Mouse (Mus musculus) hindbrain, postnatal 0 days (tissue): Measurements from ENCODE around the gene Rims4. TPM values are rescaled to one million over a fixed set of nuclear protein-coding genes. Genes with fewer than 3 reads are reported as not detected.

Source experiments
- ATAC-seq: fragments of 200-750 bp; cut with Nextera tagmentation; 2 replicates; pipeline ENCODE4 v1.8.0; 2017; ENCODE audit warnings: mild to moderate bottlenecking, moderate TSS enrichment, moderate library complexity
- DNase-seq: peaks from one replicate; pipeline ENCODE4 v3.0.0-alpha.2; 2015; ENCODE audit warnings: low spot score
- H3K27ac ChIP-seq: fragments of 300-500 bp; sonication (generic); 2 replicates; pipeline ENCODE4 v1.5.1; 2014; ENCODE audit warnings: mild to moderate bottlenecking
- H3K27me3 ChIP-seq: fragments of 300-500 bp; sonication (generic); 2 replicates; pipeline ENCODE4 v1.6.1; 2014; ENCODE audit warnings: low read length, mixed read lengths; ENCODE audit not compliant: insufficient read depth
- H3K36me3 ChIP-seq: fragments of 300-500 bp; sonication (generic); 2 replicates; pipeline ENCODE4 v1.6.1; 2014; ENCODE audit warnings: low read length, mixed read lengths; ENCODE audit not compliant: insufficient read depth
- H3K4me1 ChIP-seq: fragments of 300-500 bp; sonication (generic); 2 replicates; pipeline ENCODE4 v1.6.1; 2014; ENCODE audit warnings: antibody characterized with exemption, low read length, mixed read lengths; ENCODE audit not compliant: insufficient read depth
- H3K4me2 ChIP-seq: fragments of 300-500 bp; sonication (generic); 2 replicates; pipeline ENCODE4 v1.6.1; 2014; ENCODE audit warnings: low read depth, mild to moderate bottlenecking, low read length, moderate library complexity, mixed read lengths
- H3K4me3 ChIP-seq: fragments of 300-500 bp; sonication (generic); 2 replicates; pipeline ENCODE4 v1.5.1; 2014; ENCODE audit warnings: low read length
- H3K9ac ChIP-seq: fragments of 300-500 bp; sonication (generic); replicated peaks from 2 replicates; pipeline ENCODE4 v1.6.1; 2014; ENCODE audit warnings: mild to moderate bottlenecking, low read length, moderate library complexity, mixed read lengths
- H3K9me3 ChIP-seq: fragments of 300-500 bp; sonication (generic); 2 replicates; pipeline ENCODE4 v1.6.1; 2016; ENCODE audit warnings: low read length, mixed read lengths
- CTCF ChIP-seq: IDR thresholded peaks from 2 replicates; pipeline ENCODE4 v1.5.1; 2016; ENCODE audit warnings: antibody characterized with exemption, control low read depth, low read depth
- WGBS: fragments of 180-500 bp; shearing (Covaris S2); extraction: QIAGEN DNeasy Blood & Tissue Kit; methylation state at CpG from one replicate; pipeline ENCODE4 v1.1.7; 2014; 5-methylcytosine and 5-hydroxymethylcytosine counted together
- polyA plus RNA-seq: library from polyadenylated mRNA; unstranded; fragments of >200 nt; fragmentation: Nextera tagmentation; extraction: Ambion mirVana; gene quantifications from 2 replicates; pipeline ENCODE4 v1.2.1, GENCODE M21; 2015
- total RNA-seq: library from RNA; depleted of rRNA; stranded (reverse); fragments of >200 nt; gene quantifications from 2 replicates; pipeline ENCODE4 v1.2.3, GENCODE M21; 2014; rRNA removed

Rims4 gene
- total and polyA plus RNA-seq, 2 experiments from 2014 or later = 19.6 to 76.7 TPM

GRCm38 (mm10) chr2:163825861-163826260 is 92.6 kb downstream of the Rims4 start:
- Histone ChIP-seq H3K27me3 (no peaks in the 10 kb centered on the region), H3K9ac (no peak overlapping the region), H3K9me3 (no peaks in the 10 kb centered on the region), H3K4me1 (no peaks in the 10 kb centered on the region), H3K4me3 (no peak overlapping the region), H3K4me2 (no peak overlapping the region), H3K36me3 (no peaks in the 10 kb centered on the region), H3K27ac (no peak overlapping the region)
- WGBS = 89% methylated on average over 1 of the region's 1 CpGs
- no peak for ATAC-seq
- no peak for DNase-seq
- no peak for TF ChIP-seq CTCF

GRCm38 (mm10) chr2:163823771-163824170 is 94.7 kb downstream of the Rims4 start:
- TF ChIP-seq CTCF = no peak
- H3K4me3 ChIP-seq = no peak overlapping the region
- H3K36me3 ChIP-seq = no peaks in the 10 kb centered on the region
- H3K27ac ChIP-seq = no peak overlapping the region
- H3K4me2 ChIP-seq = no peak overlapping the region
- H3K4me1 ChIP-seq = no peaks in the 10 kb centered on the region
- H3K27me3 ChIP-seq = no peaks in the 10 kb centered on the region
- 23% methylated on average over 11 of the region's 11 CpGs for WGBS
- H3K9ac ChIP-seq = no peak overlapping the region
- DNase-seq (no peak), ATAC-seq (no peak)
- H3K9me3 ChIP-seq = no peaks in the 10 kb centered on the region

DNA sequence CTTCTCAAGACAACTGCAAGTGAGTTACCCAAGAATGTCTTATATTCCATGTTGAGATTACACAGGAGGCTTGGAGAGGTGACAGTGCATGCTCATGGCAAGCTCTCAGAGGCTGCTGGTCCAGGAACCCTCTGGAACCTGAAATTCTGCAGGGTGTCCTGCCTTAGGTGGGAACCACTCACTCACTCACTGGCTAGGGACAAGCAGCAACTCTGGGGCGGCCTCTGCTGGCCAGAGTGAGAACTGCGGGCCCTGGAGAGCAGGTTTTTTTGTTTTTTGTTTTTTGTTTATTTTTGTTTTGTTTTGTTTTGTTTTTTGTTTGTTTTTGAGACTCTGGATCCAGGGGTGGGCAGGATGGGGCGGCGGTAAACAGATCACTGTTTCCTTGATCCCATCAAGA is 95.2 kb downstream of the Rims4 start:
- Histone ChIP-seq H3K9ac (no peak overlapping the region), H3K27ac (no peak overlapping the region), H3K36me3 (no peaks in the 10 kb centered on the region), H3K9me3 (no peaks in the 10 kb centered on the region), H3K4me1 (no peaks in the 10 kb centered on the region), H3K4me2 (no peak overlapping the region), H3K4me3 (no peak overlapping the region), H3K27me3 (no peaks in the 10 kb centered on the region)
- 12% methylated on average over 4 of the region's 4 CpGs for WGBS
- TF ChIP-seq CTCF = peak; percentile 97
- ATAC-seq (no peak), DNase-seq (peak; percentile 63)

GRCm38 (mm10) chr2:163820607-163821006 is 97.9 kb downstream of the Rims4 start, which contains the start of gene Ccn5:
TSS of gene Ccn5 (plus strand) at chr2:163820861.
- no peak within 1 kb of the TSS for H3K27ac ChIP-seq
- H3K36me3 ChIP-seq = no peaks in the 10 kb centered on the region
- 42% methylated on average over 4 of the region's 4 CpGs for whole genome bisulfite sequencing
- no peaks in the 10 kb centered on the region for H3K27me3 ChIP-seq
- no peak within 1 kb of the TSS for H3K4me2 ChIP-seq
- H3K9me3 ChIP-seq = no peaks in the 10 kb centered on the region
- no peak for TF ChIP-seq CTCF
- DNase-seq (peak; percentile 74), ATAC-seq (peak; percentile 61; the same call in 1 of the 2 replicates)
- no peaks in the 10 kb centered on the region for H3K4me1 ChIP-seq
- H3K9ac ChIP-seq = no peak within 1 kb of the TSS
- H3K4me3 ChIP-seq = no peak within 1 kb of the TSS

DNA sequence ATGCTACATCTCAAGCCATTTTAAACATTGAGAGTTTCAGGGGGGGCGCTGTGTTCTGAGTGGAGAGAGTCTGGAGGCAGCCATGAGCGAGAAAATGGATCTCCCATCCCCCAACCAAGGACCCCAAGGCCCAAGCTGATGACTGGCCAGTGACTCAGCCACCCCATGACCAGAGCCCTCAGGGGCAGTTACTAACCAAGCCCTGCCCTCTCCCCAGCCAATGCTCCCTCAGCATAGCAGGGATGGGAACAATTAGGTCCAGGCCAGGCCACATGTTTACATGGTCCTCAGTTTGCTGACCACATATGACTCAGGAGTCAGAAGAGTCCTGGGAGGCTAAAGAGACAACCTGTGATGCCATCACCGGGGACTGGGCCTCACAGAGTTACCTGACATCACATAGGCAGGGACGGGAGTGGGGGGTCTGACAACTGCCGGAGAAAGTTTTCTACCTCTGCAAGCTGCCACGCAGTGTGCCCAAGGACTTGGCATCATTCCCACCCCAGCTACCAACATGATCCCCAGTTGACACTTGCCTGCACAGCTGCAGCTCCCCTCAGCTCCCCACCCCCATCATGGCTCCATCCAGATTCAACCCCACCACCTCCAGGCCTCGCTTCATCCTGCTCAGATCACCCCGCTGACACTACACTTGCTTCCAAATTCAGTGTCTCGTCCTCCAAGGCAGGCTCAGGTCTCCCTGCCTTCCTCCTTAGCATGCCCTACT is 103.6 kb downstream of the Rims4 start:
- 76% methylated on average over 9 of the region's 9 CpGs for WGBS
- H3K4me2 ChIP-seq = no peak overlapping the region
- H3K36me3 ChIP-seq = no peaks in the 10 kb centered on the region
- no peak overlapping the region for H3K9ac ChIP-seq
- no peaks in the 10 kb centered on the region for H3K4me1 ChIP-seq
- H3K4me3 ChIP-seq = no peak overlapping the region
- TF ChIP-seq CTCF = no peak
- H3K27ac ChIP-seq = no peak overlapping the region
- ATAC-seq = no peak
- no peaks in the 10 kb centered on the region for H3K9me3 ChIP-seq
- H3K27me3 ChIP-seq = no peaks in the 10 kb centered on the region
- no peak for DNase-seq

DNA sequence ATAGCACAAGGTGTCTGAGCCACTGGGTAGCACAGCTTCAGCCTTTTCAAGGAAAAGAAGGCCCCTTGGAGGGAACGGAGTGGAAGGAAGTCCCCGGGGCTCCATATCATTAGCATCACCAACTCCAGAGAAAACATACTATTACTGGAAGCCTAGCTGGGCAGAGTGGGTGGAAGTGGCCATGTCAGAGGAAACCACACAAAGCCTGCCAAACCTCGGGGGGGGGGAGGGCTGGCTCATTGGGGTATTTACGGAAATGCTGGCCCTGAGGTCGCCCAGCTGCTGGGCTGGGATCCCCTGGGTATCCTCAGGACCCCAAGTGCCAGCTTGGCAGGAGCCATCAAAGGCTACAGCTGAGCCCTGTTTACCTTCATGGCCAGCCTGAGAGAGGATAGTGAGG is 105.4 kb downstream of the Rims4 start:
- 55% methylated on average over 5 of the region's 5 CpGs for WGBS

More for the DNA sequence above, 105.4 kb downstream of the Rims4 start:
- Histone ChIP-seq H3K9me3 (no peaks in the 10 kb centered on the region), H3K4me2 (no peak overlapping the region), H3K4me3 (no peak overlapping the region), H3K9ac (no peak overlapping the region), H3K27ac (no peak overlapping the region), H3K27me3 (no peaks in the 10 kb centered on the region), H3K36me3 (no peaks in the 10 kb centered on the region), H3K4me1 (no peaks in the 10 kb centered on the region)
- no peak for TF ChIP-seq CTCF
- DNase-seq (no peak), ATAC-seq (no peak)

Other genes with a start within 250 kb of the Rims4 start
- 2.2 and 3.4 TPM in 2 replicates for gene Ada, start 168.4 kb downstream of the Rims4 start, total RNA-seq
- 3.2 and 3.4 TPM in 2 replicates for gene Ada, start 168.4 kb downstream of the Rims4 start, polyA plus RNA-seq
- 0.58 TPM in 1 of 2 replicates, not detected in the other for gene Ccn5, start 97.8 kb downstream of the Rims4 start, total RNA-seq
- 0.20 and 0.33 TPM in 2 replicates for gene Ccn5, start 97.8 kb downstream of the Rims4 start, polyA plus RNA-seq
- 0.58 and 2.4 TPM in 2 replicates for gene Kcnk15, start 65.0 kb downstream of the Rims4 start, total RNA-seq
- gene Kcnk15, start 65.0 kb downstream of the Rims4 start, polyA plus RNA-seq = 0.23 and 0.40 TPM in 2 replicates
- 131 and 134 TPM in 2 replicates for gene Ywhab, start 76.3 kb upstream of the Rims4 start, total RNA-seq
- 583 and 590 TPM in 2 replicates for gene Ywhab, start 76.3 kb upstream of the Rims4 start, polyA plus RNA-seq
- gene Pabpc1l, start 106.8 kb upstream of the Rims4 start, total RNA-seq = 1.3 TPM in 1 of 2 replicates, not detected in the other
- 2.0 and 2.2 TPM in 2 replicates for gene Pabpc1l, start 106.8 kb upstream of the Rims4 start, polyA plus RNA-seq
- gene Stk4, start 151.6 kb upstream of the Rims4 start, total RNA-seq = 19.7 and 23.9 TPM in 2 replicates
- 13.1 and 13.2 TPM in 2 replicates for gene Stk4, start 151.6 kb upstream of the Rims4 start, polyA plus RNA-seq
- 38.9 and 45.8 TPM in 2 replicates for gene Tomm34, start 152.5 kb upstream of the Rims4 start, total RNA-seq
- gene Tomm34, start 152.5 kb upstream of the Rims4 start, polyA plus RNA-seq = 45.8 and 46.5 TPM in 2 replicates